Mouse (Mus musculus) urinary bladder, postnatal 14 days (tissue): Measurements from ENCODE around the gene Car5b.

Experiments used
- DNase-seq: peaks from one replicate; pipeline ENCODE4 v3.0.0; 2021; ENCODE audit warnings: low spot score

Gene Car5b

GRCm38 (mm10) chrX:164027607-164028289 lies at the start of gene Car5b:
TSS of gene Car5b (minus strand) at chrX:164027997.
- DNase-seq = peak; percentile 92

- peak; percentile 91 for DNase-seq
These were observed 48.4 kb upstream of the Car5b start, which contains the start of gene Siah1b for GRCm38 (mm10) chrX:164076040-164076775. TSS of gene Siah1b (minus strand) at chrX:164076493.

DNA sequence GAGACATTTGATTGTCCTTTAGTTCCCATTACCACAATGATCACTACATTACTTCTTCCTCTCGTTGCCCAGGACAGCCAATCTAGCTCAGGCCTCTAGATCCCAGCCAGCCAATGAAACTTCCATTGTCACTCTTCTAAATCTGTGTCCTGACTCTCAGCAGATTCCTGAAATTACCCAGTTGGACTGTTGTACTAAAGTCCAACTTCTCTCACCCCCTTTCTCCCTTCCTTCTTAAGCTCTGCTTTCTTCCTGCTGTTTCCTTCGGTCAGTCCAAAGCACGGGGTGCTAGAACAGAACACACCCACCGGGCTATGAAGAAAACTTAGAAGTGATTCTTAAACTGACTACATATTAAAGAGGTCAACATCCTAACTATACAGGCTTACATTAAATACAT lies 41.2 kb upstream of the Car5b start:
- DNase-seq = no peak

GRCm38 (mm10) chrX:164066185-164066584 lies 38.4 kb upstream of the Car5b start:
- DNase-seq = peak; percentile 70

DNA sequence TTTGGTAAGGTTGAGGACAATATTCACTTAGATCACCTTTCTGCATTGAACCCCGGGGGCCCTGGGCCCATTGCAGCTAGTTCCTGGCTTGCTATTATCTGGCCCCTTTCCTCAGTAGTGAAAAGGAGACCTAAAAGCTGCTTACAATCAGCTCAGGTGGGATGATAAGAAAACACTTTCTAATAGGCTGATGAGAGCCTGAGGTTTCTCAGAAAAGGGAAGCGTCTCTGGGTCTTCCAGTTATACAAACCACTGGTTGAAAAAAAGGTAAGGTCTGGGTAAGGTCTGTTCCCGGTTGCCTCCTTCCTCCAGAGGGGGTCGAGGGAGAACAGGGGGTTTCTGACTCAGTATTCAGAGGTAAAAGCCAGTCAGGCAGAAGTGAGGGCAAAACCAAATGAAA lies 31.3 kb upstream of the Car5b start:
- DNase-seq = no peak

- no peak for DNase-seq
These were observed 30.7 kb upstream of the Car5b start for GRCm38 (mm10) chrX:164058523-164058922.

GRCm38 (mm10) chrX:164055726-164056125 lies 27.9 kb upstream of the Car5b start:
- DNase-seq = no peak

- DNase-seq = no peak
These were observed 18.9 kb upstream of the Car5b start for GRCm38 (mm10) chrX:164046736-164047135.

- no peak for DNase-seq
These were observed 14.3 kb upstream of the Car5b start for GRCm38 (mm10) chrX:164042069-164042468.

- no peak for DNase-seq
These were observed 11.1 kb upstream of the Car5b start for GRCm38 (mm10) chrX:164038882-164039281.

GRCm38 (mm10) chrX:164035931-164036330 lies 8.1 kb upstream of the Car5b start:
- no peak for DNase-seq

GRCm38 (mm10) chrX:164035401-164035800 lies 7.6 kb upstream of the Car5b start:
- no peak for DNase-seq

DNA sequence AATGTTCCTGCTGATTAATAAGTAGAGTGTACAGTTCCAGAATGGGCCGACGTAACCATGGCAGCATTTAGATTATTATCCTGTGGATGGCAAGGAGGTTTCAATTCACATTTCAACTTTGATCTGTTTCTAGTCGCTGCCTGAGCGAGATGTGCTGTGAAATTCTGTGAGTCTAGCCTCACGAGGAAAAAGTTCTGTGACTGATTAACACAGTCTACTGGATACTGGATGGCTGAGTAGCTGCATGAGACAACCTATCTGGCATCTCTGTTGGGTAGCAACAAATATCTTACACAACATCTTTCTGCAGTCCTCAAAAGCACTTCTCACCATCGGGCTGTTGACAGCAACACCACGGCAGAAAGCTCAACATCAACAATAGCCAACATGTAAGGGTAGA lies 4.7 kb upstream of the Car5b start:
- no peak for DNase-seq

- no peak for DNase-seq
These were observed 12.2 kb downstream of the Car5b start for GRCm38 (mm10) chrX:164015636-164016035.

- DNase-seq = no peak
These were observed 12.8 kb downstream of the Car5b start for GRCm38 (mm10) chrX:164014956-164015355.

DNA sequence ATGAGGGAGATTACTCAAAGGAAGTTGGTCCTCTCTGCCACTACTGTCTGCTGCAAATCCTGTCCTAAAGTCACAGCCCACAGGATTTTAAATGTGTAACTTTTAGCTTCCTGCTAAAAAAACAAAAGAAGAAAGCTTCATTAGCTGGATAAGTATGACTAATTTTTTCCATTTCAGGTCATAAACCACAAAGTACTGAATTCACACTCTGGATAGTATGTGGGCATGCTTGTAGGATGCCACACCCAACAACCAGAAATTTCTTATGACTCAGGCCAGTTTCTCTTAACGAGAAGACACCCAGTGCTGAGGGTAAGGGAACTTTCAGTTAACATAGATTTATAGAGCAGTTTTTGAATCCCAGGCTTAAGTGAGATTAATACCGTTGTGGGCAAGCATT lies 14.5 kb downstream of the Car5b start:
- DNase-seq = no peak

GRCm38 (mm10) chrX:164004809-164005208 lies 23.0 kb downstream of the Car5b start:
- DNase-seq = no peak

DNA sequence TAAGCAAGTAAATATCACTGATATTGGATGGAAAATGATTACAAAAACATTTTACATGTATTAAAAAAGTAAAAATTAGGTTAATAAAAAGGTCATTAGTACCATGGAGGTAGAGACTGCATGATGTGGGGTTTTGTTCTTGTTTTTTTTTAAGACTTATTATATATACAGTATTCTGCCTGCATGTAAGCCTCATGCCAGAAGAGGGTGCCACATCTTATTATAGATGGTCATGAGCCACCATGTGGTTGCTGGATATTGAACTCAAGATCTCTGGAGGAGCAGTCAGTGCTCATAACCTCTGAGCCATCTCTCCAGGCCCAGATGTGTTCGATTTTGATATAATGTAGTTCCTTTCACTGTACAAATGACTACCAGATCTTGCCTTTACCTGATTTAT lies 27.9 kb downstream of the Car5b start:
- DNase-seq = no peak

GRCm38 (mm10) chrX:163996754-163997153 lies 31.0 kb downstream of the Car5b start:
- no peak for DNase-seq

DNA sequence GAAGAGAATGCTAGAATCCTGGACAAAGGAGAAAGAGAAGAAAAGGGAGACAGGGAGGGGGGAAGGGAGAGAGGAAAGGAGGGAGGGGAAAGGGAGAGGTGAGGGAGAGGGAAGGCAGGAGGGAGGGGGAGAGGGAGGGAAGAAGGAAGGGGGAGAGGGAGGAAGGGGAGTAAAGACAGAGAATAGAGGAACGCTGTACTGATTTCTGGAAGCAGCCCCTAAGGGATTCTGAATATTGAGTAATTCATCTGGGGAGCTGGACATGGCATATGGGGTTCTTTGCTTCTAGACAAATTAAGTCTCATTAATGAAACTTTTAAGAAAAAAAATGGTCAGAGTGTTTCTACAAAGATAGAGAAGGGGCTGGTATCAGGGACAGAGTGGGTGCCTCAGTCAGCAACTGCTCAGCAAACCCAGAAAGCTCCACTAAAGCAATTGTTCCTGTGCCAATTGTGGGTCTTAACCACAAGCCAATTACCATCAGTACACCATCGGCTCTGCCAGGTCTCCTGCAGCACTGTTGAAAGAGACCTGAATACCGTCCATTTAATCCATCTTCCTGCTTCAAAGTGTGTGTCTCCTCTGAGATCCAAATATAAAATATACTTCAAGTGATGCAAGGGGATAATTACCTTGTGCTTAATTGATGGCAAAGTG lies 40.0 kb downstream of the Car5b start:
- no peak for DNase-seq

DNA sequence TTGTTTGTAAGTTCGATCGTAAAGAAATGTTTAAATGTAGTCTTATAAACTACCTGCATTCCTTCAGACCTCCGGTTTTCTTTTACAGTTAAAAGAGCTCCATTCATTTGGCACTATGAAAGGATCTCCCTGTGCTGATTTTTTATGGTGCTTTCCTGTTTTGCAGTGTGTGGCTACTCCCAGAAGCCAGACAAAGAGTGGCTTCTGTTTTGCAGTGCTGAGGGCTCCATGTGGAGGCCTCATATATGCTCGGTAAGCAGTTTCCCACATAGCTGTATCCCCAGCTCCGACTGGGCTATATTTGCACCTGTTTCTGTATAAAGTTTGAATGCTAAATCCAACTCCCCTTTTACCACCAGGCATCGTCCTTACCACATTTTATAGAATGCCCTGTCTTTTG lies 45.7 kb downstream of the Car5b start:
- DNase-seq = no peak

GRCm38 (mm10) chrX:163981500-163981899 lies 46.3 kb downstream of the Car5b start:
- no peak for DNase-seq

GRCm38 (mm10) chrX:163981092-163981491 lies 46.7 kb downstream of the Car5b start:
- DNase-seq = no peak
